Mouse (Mus musculus) CH12.LX (cell line): Measurements from ENCODE around the gene Sgms1.

Experiments used
- CTCF ChIP-seq, 2 experiments: IDR thresholded peaks in 1 of 2; conservative IDR thresholded peaks in 1 of 2; 2 replicates each; pipeline ENCODE4 v1.5.1; 2011 to 2012; ENCODE audit warnings: low read depth in 2 of 2, low read length in 2 of 2, improper control_type of control experiment in 1 of 2, inconsistent platforms in 1 of 2, mild to moderate bottlenecking in 1 of 2, moderate library complexity in 1 of 2
- E2F4 ChIP-seq: IDR thresholded peaks from 2 replicates; pipeline ENCODE4 v1.6.1; 2011; ENCODE audit warnings: low read depth, low read length, improper control_type of control experiment; ENCODE audit not compliant: insufficient replicate concordance
- ELF1 ChIP-seq: IDR thresholded peaks from 2 replicates; pipeline ENCODE4 v1.6.1; 2014; ENCODE audit warnings: low read depth, mild to moderate bottlenecking, inconsistent platforms, low read length, improper control_type of control experiment
- EP300 ChIP-seq: IDR thresholded peaks from 2 replicates; pipeline ENCODE4 v1.6.1; 2011; ENCODE audit warnings: low read length, improper control_type of control experiment
- HCFC1 ChIP-seq: IDR thresholded peaks from 2 replicates; pipeline ENCODE4 v1.6.1; 2012; ENCODE audit warnings: low read depth, mild to moderate bottlenecking, inconsistent platforms, low read length, improper control_type of control experiment
- MAX ChIP-seq: IDR thresholded peaks from 2 replicates; pipeline ENCODE4 v1.6.1; 2011; ENCODE audit warnings: low read length, improper control_type of control experiment
- MYC ChIP-seq: IDR thresholded peaks from 2 replicates; pipeline ENCODE4 v1.6.1; 2011; ENCODE audit warnings: low read depth, mild to moderate bottlenecking, improper control_type of control experiment, low read length
- POLR2A ChIP-seq: IDR thresholded peaks from 2 replicates; pipeline ENCODE4 v1.6.1; 2011; ENCODE audit warnings: low read depth, mild to moderate bottlenecking, improper control_type of control experiment, low read length
- POLR2AphosphoS2 ChIP-seq: IDR thresholded peaks from 2 replicates; pipeline ENCODE4 v1.6.1; 2011; ENCODE audit warnings: low read depth, low read length, improper control_type of control experiment
- TCF12 ChIP-seq: IDR thresholded peaks from 2 replicates; pipeline ENCODE4 v1.6.1; 2014; ENCODE audit warnings: low read depth, mild to moderate bottlenecking, inconsistent platforms, low read length, improper control_type of control experiment
- ZKSCAN1 ChIP-seq: IDR thresholded peaks from 2 replicates; pipeline ENCODE4 v1.6.1; 2012; ENCODE audit warnings: low read depth, inconsistent platforms, low read length, improper control_type of control experiment, borderline replicate concordance

GRCm38 (mm10) chr19:32379239-32379920 lies 10.1 kb downstream of the Sgms1 start:
- TF ChIP-seq CTCF (conservative IDR thresholded peaks at IDR 0.05 in 1 of 2, IDR thresholded peaks at IDR 0.05 in 1 of 2; ENCODE audit: low read depth in 2 of 2, low read length in 2 of 2): no peak
- TF ChIP-seq POLR2AphosphoS2: no peak
- TF ChIP-seq ELF1: no peak
- no peak for TF ChIP-seq ZKSCAN1
- TF ChIP-seq MYC: no peak
- TF ChIP-seq POLR2A: no peak
- TF ChIP-seq MAX: no peak
- TF ChIP-seq TCF12: no peak
- TF ChIP-seq EP300: no peak
- no peak for TF ChIP-seq E2F4
- no peak for TF ChIP-seq HCFC1
